Mouse (Mus musculus) cerebellum, adult 2 months (tissue): ENCODE results near the gene Gigyf2. TPM values are rescaled to one million over a fixed set of nuclear protein-coding genes. Genes with fewer than 3 reads are reported as not detected.
A peak's percentile ranks its signal among the peaks of the same experiment; 100 is the strongest.

Experiments used
- DNase-seq, 2 experiments: peaks; one replicate each; pipeline ENCODE4 v3.0.0; 2021
- H3K27ac ChIP-seq: fragments of 200-500 bp; 2 replicates; pipeline ENCODE4 v1.5.1; 2012; ENCODE audit warnings: low read length, control low read depth, inconsistent platforms; ENCODE audit not compliant: insufficient read depth
- H3K27me3 ChIP-seq: fragments of 200-500 bp; 2 replicates; pipeline ENCODE4 v1.6.1; 2012; ENCODE audit warnings: inconsistent platforms, mild to moderate bottlenecking, low read length, moderate library complexity; ENCODE audit not compliant: control insufficient read depth, insufficient read depth
- H3K4me1 ChIP-seq: fragments of 200-500 bp; 2 replicates; pipeline ENCODE4 v1.6.1; 2011; ENCODE audit warnings: low read length; ENCODE audit not compliant: control insufficient read depth, insufficient read depth
- H3K4me3 ChIP-seq: fragments of 200-500 bp; replicated peaks from 2 replicates; pipeline ENCODE3; 2011; ENCODE audit warnings: mild to moderate bottlenecking, low read depth, low read length, control low read depth; ENCODE audit not compliant: insufficient read depth
- CTCF ChIP-seq: fragments of 200-500 bp; IDR thresholded peaks from 2 replicates; pipeline ENCODE4 v1.5.1; 2011; ENCODE audit warnings: low read depth, mild to moderate bottlenecking, control low read depth, low read length, moderate library complexity, borderline replicate concordance; ENCODE audit not compliant: insufficient read depth
- POLR2A ChIP-seq: fragments of 200-500 bp; IDR thresholded peaks from 2 replicates; pipeline ENCODE4 v1.6.1; 2011; ENCODE audit warnings: low read length, control low read depth, borderline replicate concordance; ENCODE audit not compliant: insufficient read depth
- WGBS: fragments of 180-500 bp; shearing (Covaris S2); methylation state at CpG from one replicate; pipeline ENCODE4 v1.1.7; 2018; 5-methylcytosine and 5-hydroxymethylcytosine counted together
- polyA plus RNA-seq: library from polyadenylated mRNA; depleted of rRNA; stranded (reverse); fragments of >200 nt; gene quantifications from 2 replicates; pipeline ENCODE4 v1.2.3, GENCODE M21; 2012; rRNA removed

Gigyf2 gene
- 61.4 and 63.1 TPM in 2 replicates for polyA plus RNA-seq

DNA sequence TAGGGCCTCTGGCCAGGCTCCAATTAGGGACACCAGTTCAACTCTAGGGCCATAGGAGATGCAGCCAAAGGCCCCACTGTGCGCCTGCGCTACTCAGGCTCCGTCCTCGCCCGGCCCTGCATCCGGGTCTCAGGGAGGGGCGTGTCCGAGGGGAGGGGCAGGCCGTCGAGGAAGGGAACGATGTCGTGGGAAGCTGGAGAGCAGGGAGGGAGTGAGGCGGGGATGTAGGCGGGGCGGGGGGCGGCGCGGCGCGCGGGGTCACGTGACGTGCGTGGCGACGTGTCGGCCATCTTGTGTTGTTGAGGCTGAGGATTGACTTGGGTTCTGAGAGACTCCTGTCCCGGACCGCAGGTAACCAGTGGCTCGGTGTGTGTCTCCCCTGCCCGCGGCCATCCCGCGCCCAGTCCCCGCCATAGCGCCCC lies at the start of gene Gigyf2:
Gigyf2 (plus strand) TSS at position 257 of the 422 bp plus-strand sequence.
- under 1% methylated on average over 32 of the region's 36 CpGs for WGBS
- Histone ChIP-seq H3K27me3 (no peaks in the 10 kb centered on the region), H3K4me1 (peaks cover 2% of the 10 kb centered on the region; the same call in 1 of the 2 replicates), H3K4me3 (peak within 1 kb of the TSS; percentile 69), H3K27ac (peak within 1 kb of the TSS; percentile 35)
- TF ChIP-seq CTCF: no peak
- TF ChIP-seq POLR2A: peak; percentile 72; the same call in 1 of the 2 replicates
- DNase-seq: peak; percentile 96

DNA sequence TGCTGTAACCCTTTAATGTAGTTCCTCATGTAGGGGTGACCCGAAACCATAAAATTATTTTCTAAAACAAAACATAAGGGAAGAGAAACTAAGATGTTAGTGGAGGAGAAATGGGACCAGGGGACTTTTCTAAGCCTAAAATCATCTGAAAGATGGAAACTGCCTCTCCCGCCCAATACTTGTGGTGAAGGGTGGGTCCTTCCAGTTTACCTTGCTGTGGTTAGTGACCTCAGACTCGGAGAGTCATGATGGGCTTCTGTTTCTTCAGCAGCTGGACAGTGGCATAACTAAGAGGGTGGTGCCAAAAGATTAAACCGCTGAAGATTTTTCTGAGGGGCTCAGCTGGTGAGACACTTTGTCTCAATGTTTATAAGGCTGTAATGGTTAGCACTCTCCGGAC lies 46.5 kb upstream of the Gigyf2 start:
- DNase-seq: no peak
- no peaks in the 10 kb centered on the region for H3K27me3 ChIP-seq
- 63% methylated on average over 5 of the region's 5 CpGs for whole genome bisulfite sequencing
- no peak overlapping the region for H3K27ac ChIP-seq
- TF ChIP-seq POLR2A (no peak), CTCF (no peak)
- H3K4me3 ChIP-seq: no peak overlapping the region
- H3K4me1 ChIP-seq: no peaks in the 10 kb centered on the region; the same call in 1 of the 2 replicates

DNA sequence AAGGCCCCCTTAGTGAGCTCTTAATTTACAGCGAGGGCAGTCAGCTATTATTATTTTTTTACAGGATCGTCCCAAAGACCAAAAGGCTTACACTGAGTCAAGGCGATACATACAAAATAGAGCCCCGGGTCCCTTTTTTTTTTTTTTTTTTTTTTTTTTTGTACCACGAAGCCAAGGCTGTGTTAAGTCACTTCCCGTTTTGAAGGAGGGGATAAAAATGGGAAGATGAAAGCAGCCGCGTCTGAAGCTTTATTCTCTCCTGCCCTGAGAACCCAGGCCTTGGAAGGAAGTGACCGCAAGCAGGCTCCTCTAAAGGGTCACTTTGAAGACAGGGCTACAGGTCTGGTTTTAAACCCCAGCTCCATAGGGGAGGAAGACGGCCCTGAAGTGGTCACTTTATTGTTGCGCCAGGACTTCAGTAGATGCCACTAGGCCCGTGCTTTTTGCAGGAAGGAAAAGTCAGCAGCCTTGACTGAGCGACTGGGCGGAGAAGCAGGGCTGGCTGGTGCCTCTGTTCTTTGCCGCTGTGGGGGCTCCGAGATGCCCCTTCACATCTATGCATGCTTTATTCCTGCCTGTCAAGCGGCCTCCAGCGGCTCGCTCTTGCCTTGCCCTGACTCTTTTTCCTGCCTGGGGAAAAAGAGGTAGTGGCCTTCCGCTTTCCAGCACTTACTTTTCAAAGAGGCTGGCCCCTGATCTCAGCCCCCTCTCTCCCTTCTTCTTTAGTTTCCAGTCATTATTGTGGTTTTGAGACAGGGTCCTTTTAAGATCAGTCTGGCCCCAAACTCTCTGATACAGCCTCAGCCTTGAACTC lies 45.0 kb upstream of the Gigyf2 start:
- Histone ChIP-seq H3K27me3 (no peaks in the 10 kb centered on the region), H3K4me1 (no peaks in the 10 kb centered on the region; the same call in 1 of the 2 replicates), H3K4me3 (no peak overlapping the region), H3K27ac (no peak overlapping the region)
- no peak for DNase-seq
- WGBS: 45% methylated on average over 20 of the region's 20 CpGs
- TF ChIP-seq POLR2A (no peak), CTCF (no peak)

DNA sequence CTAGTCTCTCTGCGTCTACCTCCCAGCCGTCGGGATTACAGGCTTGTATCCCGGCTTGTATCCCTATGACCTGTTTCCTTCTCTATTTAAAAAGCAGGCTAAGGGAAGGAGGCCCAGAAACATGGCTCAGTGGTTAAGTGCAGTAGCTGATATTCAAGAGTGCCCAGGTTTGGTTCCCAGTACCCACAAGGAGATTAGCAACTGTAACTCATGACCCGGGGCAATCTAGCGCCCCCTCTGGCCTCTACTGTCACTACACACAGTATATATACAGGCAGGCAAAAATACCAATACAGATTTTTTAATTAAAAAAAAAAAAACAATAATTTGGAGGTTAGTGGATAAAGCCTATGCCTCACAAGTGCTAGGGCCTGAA lies 44.4 kb upstream of the Gigyf2 start:
- no peaks in the 10 kb centered on the region for H3K4me1 ChIP-seq
- no peak for DNase-seq
- 70% methylated on average over 6 of the region's 6 CpGs for WGBS
- no peak overlapping the region for H3K27ac ChIP-seq
- TF ChIP-seq POLR2A: no peak
- no peak for TF ChIP-seq CTCF
- no peak overlapping the region for H3K4me3 ChIP-seq
- no peaks in the 10 kb centered on the region for H3K27me3 ChIP-seq

DNA sequence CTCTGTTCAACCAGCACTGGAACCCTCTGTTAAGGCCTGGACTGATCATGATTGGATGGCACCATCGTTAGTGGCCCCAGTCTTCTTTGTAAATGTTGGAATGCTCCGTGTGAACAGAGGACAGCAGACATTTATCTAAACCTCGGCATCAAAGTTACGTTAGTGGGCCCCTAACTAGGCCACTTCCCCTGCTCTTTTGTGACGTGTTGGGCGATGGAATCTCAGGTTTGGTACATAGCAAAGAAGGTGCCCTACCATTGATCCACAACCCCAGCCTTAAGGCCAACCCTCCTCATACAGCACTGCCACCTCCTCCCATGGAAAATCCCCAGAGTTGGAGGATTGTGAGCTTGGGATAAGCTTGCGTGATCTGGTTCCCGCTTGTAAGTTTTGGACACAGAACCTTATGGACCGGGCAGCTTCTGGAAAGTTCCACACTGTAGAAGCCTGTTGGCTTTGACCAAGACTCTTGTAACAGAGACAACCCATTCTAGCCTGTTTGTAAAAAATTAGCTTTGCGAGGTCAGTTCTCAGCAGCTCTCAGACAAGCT lies 43.3 kb upstream of the Gigyf2 start:
- TF ChIP-seq CTCF: no peak
- no peak for TF ChIP-seq POLR2A
- 89% methylated on average over 10 of the region's 10 CpGs for WGBS
- no peaks in the 10 kb centered on the region for H3K27me3 ChIP-seq
- H3K4me3 ChIP-seq: no peak overlapping the region
- no peaks in the 10 kb centered on the region for H3K4me1 ChIP-seq
- no peak overlapping the region for H3K27ac ChIP-seq
- DNase-seq: no peak

DNA sequence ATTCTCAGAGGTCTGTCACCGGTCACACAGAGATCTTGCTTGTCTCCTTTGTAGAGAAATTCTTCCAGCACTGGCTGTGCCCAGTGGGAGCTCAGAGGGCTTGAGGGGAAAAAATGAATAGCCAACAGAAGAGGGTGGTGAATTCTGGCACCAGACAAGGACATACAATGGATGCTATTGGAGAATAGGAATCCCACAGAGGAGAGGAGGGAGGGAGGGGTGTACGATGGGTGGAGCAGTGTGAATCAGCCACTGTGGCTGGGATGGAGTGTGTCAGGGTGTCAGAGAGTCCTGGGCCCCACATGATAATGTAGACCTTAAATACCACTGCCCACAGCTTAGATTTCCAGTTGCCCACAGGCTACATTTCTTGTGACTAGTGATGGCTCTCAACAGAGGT lies 39.7 kb upstream of the Gigyf2 start:
- WGBS: 24% methylated on average over 2 of the region's 2 CpGs
- DNase-seq: peak in 1 of 2 experiments; percentile 14
- Histone ChIP-seq H3K4me3 (no peak overlapping the region), H3K27ac (no peak overlapping the region), H3K4me1 (no peaks in the 10 kb centered on the region), H3K27me3 (no peaks in the 10 kb centered on the region)
- no peak for TF ChIP-seq POLR2A
- TF ChIP-seq CTCF: no peak

DNA sequence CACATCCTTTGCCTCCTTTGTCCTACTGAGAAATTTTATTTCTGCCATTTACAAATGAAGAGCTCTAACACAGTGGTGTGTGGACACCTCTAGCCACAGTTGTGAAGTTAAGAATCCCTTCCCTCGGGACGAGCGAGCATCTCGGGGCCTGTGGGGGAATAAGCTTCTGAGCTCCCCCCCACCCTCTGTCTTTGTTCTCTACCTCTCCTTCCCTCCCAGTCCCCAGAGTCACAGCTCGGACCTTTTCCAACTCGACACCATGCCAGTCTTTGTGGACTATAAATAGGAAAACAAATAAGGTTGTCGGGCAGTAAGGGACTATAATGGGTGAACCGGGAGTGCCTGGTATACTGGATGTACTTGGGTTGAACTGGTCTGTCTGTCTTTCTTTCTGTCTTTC lies 35.4 kb upstream of the Gigyf2 start:
- no peak for TF ChIP-seq POLR2A
- no peak for TF ChIP-seq CTCF
- 57% methylated on average over 8 of the region's 8 CpGs for WGBS
- no peaks in the 10 kb centered on the region for H3K27me3 ChIP-seq
- H3K4me1 ChIP-seq: no peaks in the 10 kb centered on the region
- H3K27ac ChIP-seq: no peak overlapping the region
- no peak for DNase-seq
- H3K4me3 ChIP-seq: no peak overlapping the region

DNA sequence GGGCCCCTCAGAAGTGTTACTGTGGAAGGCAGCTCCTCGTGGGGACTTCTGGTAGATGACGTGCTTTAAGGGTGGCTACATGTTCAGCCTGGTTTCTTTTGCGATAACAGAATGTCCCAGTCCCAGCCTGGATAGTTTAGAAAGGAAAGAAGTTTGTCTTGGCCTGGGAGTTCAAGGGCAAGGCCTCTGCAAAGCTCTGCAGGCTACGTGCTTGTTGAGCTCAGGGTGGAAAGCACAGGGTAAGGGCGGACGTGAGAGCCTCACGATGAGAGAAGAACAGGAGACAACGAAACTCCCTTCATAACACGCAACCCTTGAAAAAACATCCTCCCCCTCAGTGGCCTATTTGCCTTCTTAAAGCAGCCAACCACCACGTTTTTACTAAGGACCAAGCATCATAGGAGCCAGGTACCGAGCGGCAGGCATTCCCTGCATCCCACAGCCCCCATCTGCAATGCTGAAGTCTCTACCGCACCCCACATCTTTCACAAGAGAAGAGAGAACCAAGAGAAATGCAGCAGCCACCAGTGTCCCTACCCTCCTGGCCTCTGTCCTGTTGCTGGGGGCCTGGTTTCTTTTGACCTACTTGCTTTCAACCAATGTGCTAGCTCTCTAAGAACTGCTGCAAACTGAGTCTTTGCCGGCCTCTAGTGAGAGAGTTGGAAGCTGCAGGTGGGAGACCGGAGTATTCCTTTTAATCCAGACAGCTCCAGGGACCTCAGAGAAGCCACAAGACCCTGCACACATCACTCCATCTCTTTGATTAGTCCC lies 34.2 kb upstream of the Gigyf2 start:
- no peaks in the 10 kb centered on the region for H3K27me3 ChIP-seq
- no peak overlapping the region for H3K4me3 ChIP-seq
- DNase-seq: peak; percentile 33 to 55
- 0 out of 2 replicates have a peak overlapping the region, but pooled peaks have one; percentile 3 for H3K27ac ChIP-seq
- peak; percentile 37; the same call in 1 of the 2 replicates for TF ChIP-seq CTCF
- TF ChIP-seq POLR2A: no peak
- H3K4me1 ChIP-seq: no peaks in the 10 kb centered on the region
- WGBS: 68% methylated on average over 15 of the region's 15 CpGs
